Mouse (Mus musculus): ENCODE measurements around the gene Gm44805. TPM values are rescaled to one million over a fixed set of nuclear protein-coding genes. Genes with fewer than 3 reads are reported as not detected.

Gene Gm44805
- polyA plus RNA-seq, 1 experiment from 2014 or later = not detected

DNA sequence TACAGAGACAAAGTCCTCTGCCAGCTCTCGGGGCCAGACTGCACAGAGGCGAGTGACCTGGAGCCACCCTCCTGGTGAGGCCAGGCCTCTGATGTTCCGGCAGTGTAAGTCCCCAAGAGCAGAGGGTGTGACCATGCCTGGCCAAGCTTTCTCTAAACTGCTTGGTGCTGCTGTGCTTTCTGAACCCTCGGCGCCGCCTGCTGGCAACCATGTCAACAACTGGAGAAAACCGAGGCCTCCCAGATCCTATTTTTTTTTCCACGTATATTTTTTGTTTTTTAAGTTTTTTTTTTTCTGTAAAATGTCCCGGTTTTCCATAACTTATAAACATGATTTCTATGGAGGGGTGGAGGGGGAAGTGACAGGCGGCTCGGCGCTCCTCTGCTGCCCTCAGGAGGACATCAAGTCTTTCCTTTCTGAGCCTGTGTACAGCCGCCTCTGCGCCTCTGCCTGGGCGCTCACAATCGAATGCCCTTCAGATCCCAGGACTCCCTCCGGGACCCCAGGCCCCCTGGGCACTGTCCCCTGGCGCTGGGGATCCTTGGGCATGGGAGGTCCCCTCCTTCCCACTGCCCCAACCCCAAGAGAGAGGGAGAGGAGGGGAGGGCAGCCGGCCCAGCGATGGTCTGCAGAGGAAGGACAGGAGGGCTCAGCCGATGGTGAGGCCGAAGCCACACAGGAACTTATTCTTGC, 20.0 kb upstream of the Gm44805 start:
- WGBS = 29% methylated on average over 22 of the region's 22 CpGs
- H3K4me3 ChIP-seq (ENCODE audit: low read length) = no peak overlapping the region
- H3K27me3 ChIP-seq (ENCODE audit: control insufficient read depth, insufficient read depth, low read depth, low read length) = no peaks in the 10 kb centered on the region
- peak; percentile 70 for ATAC-seq (ENCODE audit: low read depth)
- peaks cover 13% of the 10 kb centered on the region for H3K4me1 ChIP-seq (replicated peaks; ENCODE audit: control insufficient read depth, insufficient read depth, low read length)
- no peak overlapping the region for H3K4me2 ChIP-seq (ENCODE audit: low read depth, low read length)
- peaks cover 15% of the 10 kb centered on the region for H3K36me3 ChIP-seq (ENCODE audit: control insufficient read depth, insufficient read depth, low read length)
- peak overlapping the region; percentile 37; the same call in 1 of the 2 replicates for H3K27ac ChIP-seq (ENCODE audit: low read length)
- peak overlapping the region; percentile 49; the same call in 1 of the 2 replicates for H3K9ac ChIP-seq (ENCODE audit: low read length)
- peaks cover 4% of the 10 kb centered on the region; the same call in 1 of the 2 replicates for H3K9me3 ChIP-seq (ENCODE audit: control insufficient read depth, low read length)

DNA sequence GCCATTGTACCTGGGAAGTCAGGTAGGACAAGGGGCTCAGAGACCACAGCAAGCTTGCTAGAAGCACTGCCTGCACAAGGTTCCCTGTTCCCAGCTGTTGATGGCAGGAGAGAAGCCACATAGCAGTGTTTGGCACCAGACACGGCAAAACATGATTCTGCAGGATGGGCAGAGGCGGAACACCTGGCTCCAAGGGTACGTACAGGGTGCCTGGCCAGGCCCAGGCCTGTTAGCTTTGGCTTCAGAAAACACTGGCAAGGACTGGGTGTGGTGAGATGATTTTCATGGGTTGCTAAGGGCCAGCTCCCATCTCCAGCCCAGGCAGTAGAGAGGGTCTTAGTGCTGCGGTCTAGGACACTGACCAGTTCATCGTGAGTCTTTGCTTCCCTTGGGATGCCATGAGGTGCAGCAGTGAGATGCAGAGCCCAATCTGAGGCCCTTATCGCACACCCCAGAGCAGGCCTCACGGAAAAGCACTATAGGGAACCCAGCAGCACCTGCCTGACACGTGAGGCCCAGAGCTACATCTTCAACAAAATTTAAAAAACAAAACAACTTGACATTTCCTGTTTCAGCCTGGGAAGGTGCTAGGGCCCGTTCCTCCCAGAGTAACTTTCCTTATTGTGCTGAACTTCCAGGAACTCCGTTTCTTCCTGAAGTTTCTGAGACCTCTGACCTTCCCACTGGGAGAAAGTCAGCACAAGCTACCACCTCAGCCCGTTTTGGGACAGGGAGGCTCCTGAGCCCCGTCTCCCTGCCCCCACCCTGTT, 19.3 kb upstream of the Gm44805 start:
- Histone ChIP-seq H3K4me2 (ENCODE audit: low read depth, low read length) (no peak overlapping the region), H3K36me3 (ENCODE audit: control insufficient read depth, insufficient read depth, low read length) (peaks cover 13% of the 10 kb centered on the region), H3K4me3 (ENCODE audit: low read length) (no peak overlapping the region), H3K4me1 (replicated peaks; ENCODE audit: control insufficient read depth, insufficient read depth, low read length) (peaks cover 13% of the 10 kb centered on the region), H3K9ac (ENCODE audit: low read length) (peak overlapping the region; percentile 49; the same call in 1 of the 2 replicates), H3K27ac (ENCODE audit: low read length) (peak overlapping the region; percentile 37; the same call in 1 of the 2 replicates), H3K9me3 (ENCODE audit: control insufficient read depth, low read length) (peaks cover 4% of the 10 kb centered on the region; the same call in 1 of the 2 replicates), H3K27me3 (ENCODE audit: control insufficient read depth, insufficient read depth, low read depth, low read length) (no peaks in the 10 kb centered on the region)
- WGBS = 53% methylated on average over 12 of the region's 12 CpGs
- no peak for ATAC-seq (ENCODE audit: low read depth)

DNA sequence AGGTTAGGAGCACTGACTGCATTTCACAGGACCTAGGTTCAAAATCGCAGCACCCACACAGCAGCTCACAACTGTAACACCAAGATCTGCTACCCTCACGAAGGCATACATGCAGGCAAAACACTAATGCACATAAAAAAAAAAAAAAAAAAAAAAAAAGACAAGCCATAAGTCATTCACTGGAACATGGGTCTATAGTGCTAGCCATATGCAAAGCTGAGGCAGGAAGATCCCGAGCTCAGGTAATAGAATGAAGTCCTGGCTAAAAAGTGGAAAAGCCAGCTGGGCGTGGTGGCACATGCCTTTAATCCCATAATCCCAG, 18.6 kb upstream of the Gm44805 start:
- Histone ChIP-seq H3K9me3 (ENCODE audit: control insufficient read depth, low read length) (peaks cover 4% of the 10 kb centered on the region; the same call in 1 of the 2 replicates), H3K27ac (ENCODE audit: low read length) (no peak overlapping the region), H3K27me3 (ENCODE audit: control insufficient read depth, insufficient read depth, low read depth, low read length) (no peaks in the 10 kb centered on the region), H3K4me3 (ENCODE audit: low read length) (no peak overlapping the region), H3K36me3 (ENCODE audit: control insufficient read depth, insufficient read depth, low read length) (peaks cover 12% of the 10 kb centered on the region), H3K4me1 (replicated peaks; ENCODE audit: control insufficient read depth, insufficient read depth, low read length) (peaks cover 20% of the 10 kb centered on the region), H3K9ac (ENCODE audit: low read length) (no peak overlapping the region), H3K4me2 (ENCODE audit: low read depth, low read length) (no peak overlapping the region)
- 79% methylated on average over 4 of the region's 4 CpGs for WGBS
- ATAC-seq (ENCODE audit: low read depth) = no peak

DNA sequence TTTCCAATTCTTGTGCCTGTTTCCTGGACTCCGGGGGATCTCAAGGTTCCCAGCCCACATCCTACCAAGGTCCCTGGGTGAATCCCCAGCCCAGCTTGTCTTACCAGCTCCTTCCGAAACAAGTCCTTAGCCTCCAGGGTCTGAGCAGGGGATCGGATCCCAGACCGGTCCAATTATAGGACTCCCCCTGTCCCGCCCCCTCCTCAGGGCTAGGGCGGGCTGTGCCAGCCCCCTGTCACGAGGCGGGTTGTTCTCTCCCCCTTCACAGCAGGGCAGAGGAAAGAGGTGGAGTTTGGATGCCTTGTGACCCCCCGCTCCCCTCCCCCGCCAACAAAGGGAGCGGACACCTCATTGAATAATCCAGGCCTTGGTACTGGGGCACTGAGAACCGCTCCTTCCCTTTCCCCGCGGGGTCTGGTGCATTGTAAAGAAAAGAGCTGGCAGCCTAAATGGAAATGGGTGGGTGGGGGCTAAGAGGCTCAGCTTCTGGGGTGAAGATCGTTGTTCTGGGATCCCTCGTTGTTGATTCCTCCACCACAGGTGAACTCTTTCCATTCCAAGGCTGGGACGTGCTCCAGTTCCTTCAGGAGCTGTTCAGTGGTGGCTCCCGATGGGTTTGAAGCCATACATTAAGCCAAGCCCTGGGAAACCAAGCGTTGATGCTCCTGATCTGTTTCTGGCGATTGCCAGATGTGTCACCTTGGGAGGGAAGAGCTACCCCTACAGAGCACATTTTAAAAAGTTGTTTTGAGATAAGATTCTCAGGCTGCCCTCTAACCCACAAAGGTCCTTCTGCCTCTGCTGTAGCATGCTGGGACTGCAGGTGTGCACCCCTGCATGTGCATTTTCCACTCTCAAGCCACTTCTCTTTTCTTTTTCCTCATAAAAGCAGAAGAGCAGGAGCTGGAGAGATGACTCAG, 17.9 kb upstream of the Gm44805 start, which contains the start of gene Apoe:
Gene Apoe, minus strand, starts transcription at position 282 of the 920 bp plus-strand sequence.
- peak; percentile 68 for ATAC-seq (ENCODE audit: low read depth)
- Histone ChIP-seq H3K4me3 (ENCODE audit: low read length) (peak within 1 kb of the TSS; percentile 46), H3K4me2 (ENCODE audit: low read depth, low read length) (peak within 1 kb of the TSS; percentile 62), H3K4me1 (replicated peaks; ENCODE audit: control insufficient read depth, insufficient read depth, low read length) (peaks cover 20% of the 10 kb centered on the region), H3K9ac (ENCODE audit: low read length) (peak within 1 kb of the TSS; percentile 67), H3K36me3 (ENCODE audit: control insufficient read depth, insufficient read depth, low read length) (peaks cover 10% of the 10 kb centered on the region), H3K27ac (ENCODE audit: low read length) (peak within 1 kb of the TSS; percentile 51), H3K27me3 (ENCODE audit: control insufficient read depth, insufficient read depth, low read depth, low read length) (no peaks in the 10 kb centered on the region), H3K9me3 (ENCODE audit: control insufficient read depth, low read length) (peaks cover 4% of the 10 kb centered on the region; the same call in 1 of the 2 replicates)
- 4% methylated on average over 20 of the region's 20 CpGs for WGBS

DNA sequence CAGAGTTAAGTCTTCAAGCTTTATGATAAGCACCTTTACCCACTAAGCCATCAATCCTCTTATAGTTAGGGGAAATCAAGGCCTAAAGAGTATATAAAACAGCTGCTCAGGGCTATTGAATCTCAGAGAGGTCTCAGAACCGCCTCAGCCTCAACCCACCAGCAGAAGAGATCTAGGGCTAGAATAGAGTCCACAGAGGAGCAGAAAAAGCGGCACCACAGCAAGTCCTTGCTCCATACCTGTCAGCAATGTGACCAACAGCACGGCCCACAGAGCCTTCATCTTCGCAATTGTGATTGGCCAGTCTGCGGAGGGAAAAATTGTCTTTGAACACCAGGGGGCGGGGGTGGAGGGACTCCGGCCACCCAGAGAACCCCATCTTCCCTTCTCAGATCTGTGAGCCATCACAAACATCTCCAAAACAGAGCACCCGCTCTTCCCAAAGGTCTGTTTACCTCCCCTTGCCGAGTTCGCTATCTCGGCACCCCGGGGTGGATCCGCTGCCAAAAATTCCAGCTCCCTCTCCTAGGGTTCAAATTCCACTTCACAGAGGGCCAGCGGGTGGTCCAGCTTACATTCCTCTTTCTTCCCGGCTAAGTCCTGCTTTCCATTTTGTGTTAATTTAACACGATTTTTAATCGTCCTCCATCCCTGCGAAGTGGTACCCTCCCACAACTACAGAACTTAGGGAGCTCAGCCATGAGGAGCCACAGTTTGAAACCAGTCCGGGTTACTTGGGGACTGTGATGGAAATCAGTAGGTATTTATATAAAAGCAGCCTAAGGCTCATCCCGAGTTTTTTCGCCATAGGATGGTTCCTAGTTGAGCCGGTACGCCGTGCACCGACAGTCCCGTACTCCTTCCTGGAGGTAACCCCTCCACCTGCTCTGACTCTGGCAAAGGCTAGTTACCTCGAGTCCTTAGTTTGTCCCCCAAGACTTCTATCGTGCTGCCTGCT, 17.0 kb upstream of the Gm44805 start:
- ATAC-seq (ENCODE audit: low read depth) = 0 out of 2 replicates have a peak, but pooled peaks have one; percentile 1
- Histone ChIP-seq H3K4me1 (replicated peaks; ENCODE audit: control insufficient read depth, insufficient read depth, low read length) (peaks cover 27% of the 10 kb centered on the region), H3K4me3 (ENCODE audit: low read length) (peak overlapping the region; percentile 46), H3K27me3 (ENCODE audit: control insufficient read depth, insufficient read depth, low read depth, low read length) (no peaks in the 10 kb centered on the region), H3K4me2 (ENCODE audit: low read depth, low read length) (peak overlapping the region; percentile 62), H3K27ac (ENCODE audit: low read length) (peak overlapping the region; percentile 51), H3K9ac (ENCODE audit: low read length) (peak overlapping the region; percentile 67), H3K36me3 (ENCODE audit: control insufficient read depth, insufficient read depth, low read length) (peaks cover 10% of the 10 kb centered on the region), H3K9me3 (ENCODE audit: control insufficient read depth, low read length) (peaks cover 4% of the 10 kb centered on the region; the same call in 1 of the 2 replicates)
- 3% methylated on average over 28 of the region's 28 CpGs for WGBS

DNA sequence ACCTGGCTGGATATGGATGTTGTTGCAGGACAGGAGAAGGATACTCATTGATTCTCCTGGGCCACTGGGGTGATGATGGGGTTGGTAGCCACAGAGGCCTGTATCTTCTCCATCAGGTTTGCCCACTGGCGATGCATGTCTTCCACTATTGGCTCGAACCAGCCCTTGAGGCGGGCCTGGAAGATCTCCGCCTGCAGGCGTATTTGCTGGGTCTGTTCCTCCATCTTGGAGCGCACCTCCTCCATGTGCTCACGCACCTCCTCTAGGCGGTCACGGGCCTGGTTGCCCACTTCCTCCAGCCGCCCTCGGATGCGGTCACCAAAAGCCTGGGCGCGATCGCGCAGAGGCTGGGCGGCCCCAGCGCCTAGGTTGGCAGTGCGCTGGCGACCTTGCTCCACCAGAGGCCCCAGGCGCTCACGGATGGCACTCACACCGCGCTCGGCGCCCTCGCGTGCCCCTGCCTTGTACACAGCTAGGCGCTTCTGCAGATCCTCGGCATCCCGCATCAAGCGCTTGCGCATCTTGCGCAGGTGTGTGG, 15.2 kb upstream of the Gm44805 start:
- peaks cover 44% of the 10 kb centered on the region for H3K4me1 ChIP-seq (replicated peaks; ENCODE audit: control insufficient read depth, insufficient read depth, low read length)
- H3K36me3 ChIP-seq (ENCODE audit: control insufficient read depth, insufficient read depth, low read length) = peaks cover 8% of the 10 kb centered on the region
- H3K4me2 ChIP-seq (ENCODE audit: low read depth, low read length) = no peak overlapping the region
- ATAC-seq (ENCODE audit: low read depth) = no peak
- H3K27ac ChIP-seq (ENCODE audit: low read length) = no peak overlapping the region
- H3K27me3 ChIP-seq (ENCODE audit: control insufficient read depth, insufficient read depth, low read depth, low read length) = no peaks in the 10 kb centered on the region
- no peak overlapping the region for H3K4me3 ChIP-seq (ENCODE audit: low read length)
- no peak overlapping the region for H3K9ac ChIP-seq (ENCODE audit: low read length)
- peaks cover 4% of the 10 kb centered on the region; the same call in 1 of the 2 replicates for H3K9me3 ChIP-seq (ENCODE audit: control insufficient read depth, low read length)
- 93% methylated on average over 34 of the region's 34 CpGs for WGBS

DNA sequence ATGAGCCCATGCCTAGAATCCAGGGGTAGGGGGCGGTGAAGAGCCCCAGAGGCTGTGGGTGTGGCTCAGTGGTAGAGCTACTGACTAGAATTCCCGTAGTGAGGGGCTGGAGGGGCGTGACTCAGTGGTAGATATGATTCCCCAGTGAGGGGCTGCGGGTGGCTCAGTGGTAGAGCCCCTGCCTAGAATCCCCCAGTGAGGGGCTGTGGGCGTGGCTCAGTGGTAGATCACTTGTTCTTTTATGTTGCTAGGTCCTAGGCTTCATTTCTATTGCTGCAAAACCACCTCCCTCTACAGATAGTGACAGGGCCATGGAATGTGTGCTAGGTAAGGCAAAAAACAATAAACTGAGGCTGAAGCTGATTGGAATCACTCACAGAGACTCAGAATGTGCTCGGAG, 14.7 kb upstream of the Gm44805 start:
- no peak overlapping the region for H3K9ac ChIP-seq (ENCODE audit: low read length)
- peaks cover 43% of the 10 kb centered on the region for H3K4me1 ChIP-seq (replicated peaks; ENCODE audit: control insufficient read depth, insufficient read depth, low read length)
- H3K4me2 ChIP-seq (ENCODE audit: low read depth, low read length) = no peak overlapping the region
- no peak for ATAC-seq (ENCODE audit: low read depth)
- no peaks in the 10 kb centered on the region for H3K27me3 ChIP-seq (ENCODE audit: control insufficient read depth, insufficient read depth, low read depth, low read length)
- peaks cover 8% of the 10 kb centered on the region for H3K36me3 ChIP-seq (ENCODE audit: control insufficient read depth, insufficient read depth, low read length)
- 71% methylated on average over 6 of the region's 6 CpGs for WGBS
- peaks cover 4% of the 10 kb centered on the region; the same call in 1 of the 2 replicates for H3K9me3 ChIP-seq (ENCODE audit: control insufficient read depth, low read length)
- H3K27ac ChIP-seq (ENCODE audit: low read length) = no peak overlapping the region
- H3K4me3 ChIP-seq (ENCODE audit: low read length) = no peak overlapping the region

DNA sequence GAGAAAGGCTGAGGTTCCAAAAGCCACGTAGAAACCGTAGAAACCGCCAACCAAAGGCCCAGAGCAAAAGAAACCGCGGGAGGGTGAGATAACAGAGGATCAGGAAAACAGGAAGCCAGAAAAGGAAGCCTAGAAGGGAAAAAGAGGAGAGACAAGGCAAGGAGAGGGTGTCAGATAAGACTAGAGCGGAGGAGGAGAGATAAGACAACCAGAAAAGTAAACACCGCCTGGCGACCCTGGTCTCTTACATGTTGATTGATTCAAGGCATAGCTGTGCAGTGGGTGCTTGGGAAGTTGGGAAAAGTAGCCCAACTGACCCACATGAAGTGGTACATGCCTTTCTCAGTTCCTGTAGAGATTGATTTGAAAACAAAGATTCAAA, 14.0 kb upstream of the Gm44805 start:
- Histone ChIP-seq H3K27me3 (ENCODE audit: control insufficient read depth, insufficient read depth, low read depth, low read length) (no peaks in the 10 kb centered on the region), H3K9me3 (ENCODE audit: control insufficient read depth, low read length) (peaks cover 4% of the 10 kb centered on the region; the same call in 1 of the 2 replicates), H3K27ac (ENCODE audit: low read length) (peak overlapping the region; percentile 71), H3K4me3 (ENCODE audit: low read length) (no peak overlapping the region), H3K9ac (ENCODE audit: low read length) (peak overlapping the region; percentile 4; the same call in 1 of the 2 replicates), H3K4me1 (replicated peaks; ENCODE audit: control insufficient read depth, insufficient read depth, low read length) (peaks cover 40% of the 10 kb centered on the region), H3K4me2 (ENCODE audit: low read depth, low read length) (no peak overlapping the region), H3K36me3 (ENCODE audit: control insufficient read depth, insufficient read depth, low read length) (peaks cover 8% of the 10 kb centered on the region)
- whole genome bisulfite sequencing = 9% methylated on average over 8 of the region's 8 CpGs
- no peak for ATAC-seq (ENCODE audit: low read depth)
